11 mouse cellular contexts compared by ENCODE assay signal in the genomic region with DNA sequence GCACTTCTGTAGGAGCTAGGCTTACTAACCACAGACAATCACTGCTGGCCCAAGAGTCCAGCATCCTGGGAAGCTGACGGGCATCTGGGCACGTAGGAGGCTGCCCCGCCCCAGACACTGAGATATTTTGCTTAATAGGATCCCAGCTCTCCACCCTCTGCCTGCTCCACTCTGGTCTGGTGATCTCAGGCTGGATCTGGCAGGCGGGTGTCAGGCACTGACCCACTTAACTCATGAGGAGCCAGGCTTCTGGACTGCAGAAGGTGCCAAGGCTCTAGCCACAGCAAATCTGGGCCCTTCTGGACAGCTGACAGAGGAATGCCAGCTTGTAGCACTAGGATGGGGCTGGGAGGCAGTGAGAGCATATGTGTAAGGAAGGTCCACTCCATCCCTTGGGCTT. TPM values are rescaled to one million over a fixed set of nuclear protein-coding genes. Genes with fewer than 3 reads are reported as not detected.
DNase-seq lines count a peak whose midpoint lies in the region; ATAC-seq lines count a peak whose summit lies in the region.
"Had no signal": no experiment of that assay in that cellular context is flagged by ENCODE, and none has a peak within 500 bp of the region (broad histone marks: within the 10 kb centered on the region; RNA-seq: fewer than 3 reads in every experiment).

No protein-coding gene starts in this region.

- intact Hi-C loops in gastrocnemius, postnatal 36 days (cut with DNase I) = no loop called here

- WGBS in kidney, embryonic 14.5 days = 81% methylated on average over 4 of the region's 4 CpGs

- peaks cover 59% of the 10 kb centered on the region for H3K36me3 ChIP-seq in kidney, embryonic 14.5 days (ENCODE audit: control insufficient read depth, insufficient read depth, low read length)

- H3K4me3 ChIP-seq in kidney, embryonic 14.5 days (ENCODE audit: low read length) = no peak overlapping the region
- H3K4me3 ChIP-seq: embryonic facial prominence, embryonic 12.5 days; liver, embryonic 13.5 days had no signal

- H3K27me3 ChIP-seq in kidney, embryonic 14.5 days (ENCODE audit: control insufficient read depth, insufficient read depth, low read length) = no peaks in the 10 kb centered on the region
- H3K27me3 ChIP-seq: embryonic facial prominence, embryonic 12.5 days; liver, embryonic 13.5 days had no signal

- H3K4me1 ChIP-seq in kidney, embryonic 14.5 days (ENCODE audit: control insufficient read depth, insufficient read depth, low read length) = no peaks in the 10 kb centered on the region; the same call in 1 of the 2 replicates

- no peaks in the 10 kb centered on the region for H3K9me3 ChIP-seq in kidney, embryonic 14.5 days (ENCODE audit: control insufficient read depth, low read length)
- H3K9me3 ChIP-seq: embryonic facial prominence, embryonic 12.5 days; liver, embryonic 13.5 days had no signal

- H3K9ac ChIP-seq in kidney, embryonic 14.5 days (ENCODE audit: low read depth, low read length) = no peak overlapping the region
- H3K9ac ChIP-seq: embryonic facial prominence, embryonic 12.5 days had no signal

- no peak overlapping the region for H3K27ac ChIP-seq in kidney, embryonic 14.5 days (ENCODE audit: low read depth, low read length)
- H3K27ac ChIP-seq: embryonic facial prominence, embryonic 12.5 days; liver, embryonic 13.5 days had no signal

- no peak for ATAC-seq in kidney, embryonic 14.5 days (ENCODE audit: low FRiP score, low TSS enrichment)

- peak; percentile 48 for DNase-seq in gastrocnemius, adult 18-20 months (ENCODE audit: low spot score)
- DNase-seq in gastrocnemius, postnatal 36 days = no peak
- DNase-seq in kidney, postnatal 10 days = peak; percentile 25
- DNase-seq in MN1 (ENCODE audit: low spot score) = peak; percentile 89
- peak; percentile 85 to 88 for DNase-seq in cerebellum, postnatal 14 days
- no peak for DNase-seq in ovary, postnatal 10 days (ENCODE audit: low spot score)
- DNase-seq in right cerebral cortex, postnatal 14 days = no peak
- DNase-seq: liver, embryonic 13.5 days; right cerebral cortex, adult 18-20 months had no signal

- no peak overlapping the region for H3K4me2 ChIP-seq in kidney, embryonic 14.5 days (replicated peaks; ENCODE audit: low read depth, low read length)
- H3K4me2 ChIP-seq: embryonic facial prominence, embryonic 12.5 days; liver, embryonic 13.5 days had no signal

RNA-seq across cellular contexts. Expression of gene Ulk1, which starts 7.7 kb away (rescaled TPM):
- 10 to 100 TPM; 57.4 to 66.1 TPM for total RNA-seq in gastrocnemius, adult 18-20 months (2021)
- 10 to 100 TPM; 46.3 to 49.4 TPM for total RNA-seq in gastrocnemius, postnatal 36 days (2021)
- 33.6 and 34.6 TPM in 2 replicates for polyA plus RNA-seq in kidney, embryonic 14.5 days (2014; fragmentation: Nextera tagmentation; extraction: Ambion mirVana)

RNA-seq across cellular contexts. Expression of gene Pus1, which starts 21.7 kb away (rescaled TPM):
- total RNA-seq in gastrocnemius, adult 18-20 months (2021) = 10 to 100 TPM; 10.7 to 11.4 TPM
- 1 to 10 TPM; 8.1 to 9.7 TPM for total RNA-seq in gastrocnemius, postnatal 36 days (2021)
- polyA plus RNA-seq in kidney, embryonic 14.5 days (2014; fragmentation: Nextera tagmentation; extraction: Ambion mirVana) = 24.5 and 25.2 TPM in 2 replicates

RNA-seq across cellular contexts. Expression of gene Ep400, which starts 31.7 kb away (rescaled TPM):
- total RNA-seq in gastrocnemius, adult 18-20 months (2021) = 10 to 100 TPM; 21.2 to 24.9 TPM
- total RNA-seq in gastrocnemius, postnatal 36 days (2021) = 10 to 100 TPM; 21.4 TPM
- 30.7 and 56.3 TPM in 2 replicates for polyA plus RNA-seq in kidney, embryonic 14.5 days (2014; fragmentation: Nextera tagmentation; extraction: Ambion mirVana)

RNA-seq across cellular contexts. Expression of gene Hscb, which starts 37.4 kb away (rescaled TPM):
- 10 to 100 TPM; 11.8 to 15.6 TPM for total RNA-seq in gastrocnemius, adult 18-20 months (2021)
- total RNA-seq in gastrocnemius, postnatal 36 days (2021) = 10 to 100 TPM; 12.3 to 14.1 TPM
- polyA plus RNA-seq in kidney, embryonic 14.5 days (2014; fragmentation: Nextera tagmentation; extraction: Ambion mirVana) = 31.0 and 31.3 TPM in 2 replicates

RNA-seq across cellular contexts. Expression of gene Chek2, which starts 37.6 kb away (rescaled TPM):
- under 1 TPM; 0.76 to 0.80 TPM for total RNA-seq in gastrocnemius, adult 18-20 months (2021)
- total RNA-seq in gastrocnemius, postnatal 36 days (2021) = 1 to 10 TPM; 1.1 to 1.3 TPM
- polyA plus RNA-seq in kidney, embryonic 14.5 days (2014; fragmentation: Nextera tagmentation; extraction: Ambion mirVana) = 36.2 and 37.5 TPM in 2 replicates

Comparison
In these comparisons a context has a peak if more than half of its experiments do, and no peak if none do; other contexts are left out.
1. DNase-seq: peak in gastrocnemius, adult 18-20 months (single experiment), kidney, postnatal 10 days (single experiment), MN1 (single experiment) and cerebellum, postnatal 14 days (2 of 2); none in gastrocnemius, postnatal 36 days (0 of 2), ovary, postnatal 10 days (single experiment) and right cerebral cortex, postnatal 14 days (single experiment).